Mouse (Mus musculus) forebrain, embryonic 10.5 days (tissue): ENCODE data around the gene Rasa4. TPM values are rescaled to one million over a fixed set of nuclear protein-coding genes. Genes with fewer than 3 reads are reported as not detected.
A peak's percentile ranks its signal among the peaks of the same experiment; 100 is the strongest.
"Not testable (repeated sequence)": the region's sequence is repeated elsewhere in the genome, so short reads cannot be mapped to it uniquely, and the experiment has no call there.

ENCODE experiments used
- DNase-seq: peaks from one replicate; pipeline ENCODE4 v3.0.0-alpha.2; 2017; ENCODE audit warnings: low spot score; ENCODE audit errors: extremely low spot score
- H3K27ac ChIP-seq: fragments of 300-500 bp; sonication (generic); 2 replicates; pipeline ENCODE4 v1.5.1; 2016; ENCODE audit warnings: mild to moderate bottlenecking
- H3K27me3 ChIP-seq: fragments of 300-500 bp; sonication (generic); 2 replicates; pipeline ENCODE4 v1.6.1; 2016; ENCODE audit warnings: mild to moderate bottlenecking; ENCODE audit not compliant: poor library complexity, severe bottlenecking
- H3K36me3 ChIP-seq: fragments of 300-500 bp; sonication (generic); replicated peaks from 2 replicates; pipeline ENCODE4 v1.6.1; 2016; ENCODE audit warnings: mild to moderate bottlenecking, moderate library complexity
- H3K4me1 ChIP-seq: fragments of 300-500 bp; sonication (generic); 2 replicates; pipeline ENCODE4 v1.6.1; 2016
- H3K4me3 ChIP-seq: fragments of 300-500 bp; sonication (generic); 2 replicates; pipeline ENCODE4 v1.5.1; 2016; ENCODE audit warnings: mild to moderate bottlenecking, moderate library complexity
- H3K9me3 ChIP-seq: fragments of 300-500 bp; sonication (generic); 2 replicates; pipeline ENCODE4 v1.6.1; 2016; ENCODE audit warnings: mild to moderate bottlenecking, moderate library complexity
- WGBS: fragments of 180-500 bp; shearing (Covaris S2); methylation state at CpG from one replicate; pipeline ENCODE4 v1.1.7; 2016; 5-methylcytosine and 5-hydroxymethylcytosine counted together
- polyA plus RNA-seq: library from polyadenylated mRNA; unstranded; fragments of >200 nt; fragmentation: Nextera tagmentation; extraction: Ambion mirVana; gene quantifications from 2 replicates; pipeline ENCODE4 v1.2.1, GENCODE M21; 2016

Gene Rasa4
- polyA plus RNA-seq, result 3.8 and 5.1 TPM in 2 replicates

DNA sequence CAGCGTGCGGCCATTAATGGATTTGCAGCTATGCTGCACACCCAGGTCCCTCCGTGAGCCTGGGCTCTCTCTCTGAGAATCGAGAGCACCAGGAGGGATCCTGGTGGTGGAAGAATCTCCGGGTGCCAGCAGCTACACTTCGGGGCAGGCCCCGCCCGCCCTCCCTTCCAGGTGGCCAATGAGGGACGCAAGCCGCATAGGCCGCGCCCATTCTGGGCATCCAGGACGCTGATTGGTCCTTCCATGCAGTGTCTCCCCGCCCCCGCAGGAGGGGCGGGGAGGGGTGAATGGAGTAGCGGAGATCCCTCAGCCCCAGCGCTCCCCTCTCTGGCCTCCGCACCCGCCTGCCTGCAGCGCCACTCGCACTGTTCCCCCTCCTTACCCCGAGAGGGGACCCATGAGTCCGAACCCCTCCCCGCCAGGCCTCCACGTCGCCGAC is at the start of gene Rasa4:
Gene Rasa4, plus strand, starts transcription at position 248 of the 439 bp plus-strand sequence.
- H3K27ac ChIP-seq, result peak within 1 kb of the TSS; percentile 35
- peaks cover 41% of the 10 kb centered on the region for H3K27me3 ChIP-seq
- H3K36me3 ChIP-seq, result no peaks in the 10 kb centered on the region
- under 1% methylated on average over 28 of the region's 28 CpGs for WGBS
- no peaks in the 10 kb centered on the region for H3K9me3 ChIP-seq
- peaks cover 37% of the 10 kb centered on the region for H3K4me1 ChIP-seq
- peak within 1 kb of the TSS; percentile 56 for H3K4me3 ChIP-seq
- DNase-seq, result peak; percentile 89

DNA sequence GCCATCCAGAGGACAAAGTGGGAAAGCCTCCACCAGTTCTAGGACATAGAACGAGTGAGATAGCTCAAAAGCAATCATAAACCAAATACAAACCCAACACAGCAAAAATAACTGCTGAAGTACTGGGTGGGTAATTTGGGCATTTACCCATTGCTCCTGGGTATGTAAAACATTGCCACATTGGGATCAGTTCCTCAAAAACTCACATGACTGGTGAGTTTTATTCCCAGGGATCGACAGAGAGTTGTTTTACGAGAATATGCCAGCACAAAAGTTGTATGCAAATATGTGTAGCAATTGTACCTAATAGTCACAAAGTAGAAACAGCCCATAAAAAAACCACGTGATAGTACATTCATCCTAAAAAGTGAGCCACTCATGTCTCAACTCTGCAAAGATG is 48.8 kb upstream of the Rasa4 start:
- 90% methylated on average over 4 of the region's 4 CpGs for WGBS
- no peak for DNase-seq
- Histone ChIP-seq H3K36me3 (peaks cover 32% of the 10 kb centered on the region), H3K9me3 (no peaks in the 10 kb centered on the region), H3K27me3 (no peaks in the 10 kb centered on the region), H3K4me3 (no peak overlapping the region), H3K4me1 (peaks cover 3% of the 10 kb centered on the region), H3K27ac (no peak overlapping the region)

DNA sequence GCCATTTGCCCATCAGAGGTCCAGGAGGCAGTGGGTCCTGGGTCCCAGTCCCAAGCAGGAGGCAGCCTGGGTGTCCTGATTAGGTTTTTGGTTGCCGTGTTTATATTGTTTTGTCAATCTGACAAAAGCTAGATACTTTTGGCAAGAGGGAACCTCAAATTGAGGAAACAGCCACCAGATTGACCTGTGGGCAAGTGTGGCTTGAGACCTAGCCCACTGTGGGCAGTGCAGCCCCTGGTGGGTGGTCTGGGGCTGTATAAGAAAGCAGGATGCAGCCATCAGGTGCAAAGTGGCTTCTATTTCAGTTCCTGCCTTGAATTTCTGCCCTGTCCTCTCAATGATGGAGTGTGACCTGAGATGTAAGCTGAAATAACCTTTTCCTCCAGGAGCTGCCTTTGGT is 48.4 kb upstream of the Rasa4 start:
- 98% methylated on average over 1 of the region's 1 CpGs for WGBS
- Histone ChIP-seq H3K27me3 (no peaks in the 10 kb centered on the region), H3K4me3 (no peak overlapping the region), H3K36me3 (peaks cover 28% of the 10 kb centered on the region), H3K4me1 (peaks cover 7% of the 10 kb centered on the region), H3K27ac (no peak overlapping the region), H3K9me3 (no peaks in the 10 kb centered on the region)
- no peak for DNase-seq

DNA sequence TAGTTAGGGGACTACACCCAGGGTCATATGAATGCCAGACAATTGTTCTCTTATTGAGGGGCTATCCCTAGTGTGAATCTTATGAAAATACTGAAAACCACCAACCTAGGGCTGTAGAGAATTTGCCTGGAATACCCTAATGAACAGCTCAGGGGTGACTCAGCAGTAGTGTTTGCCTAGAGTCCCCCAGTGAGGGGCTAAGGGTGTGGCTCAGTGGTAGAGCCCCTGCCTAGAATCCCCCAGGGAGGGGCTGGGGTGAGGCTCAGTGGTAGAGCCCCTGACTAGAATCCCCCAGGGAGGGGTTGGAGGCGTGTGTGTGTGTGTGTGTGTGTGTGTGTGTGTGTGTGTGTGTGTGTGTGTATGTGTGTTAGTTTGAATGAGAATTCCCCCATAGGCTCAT is 47.0 kb upstream of the Rasa4 start:
- H3K9me3 ChIP-seq, result no peaks in the 10 kb centered on the region
- H3K36me3 ChIP-seq, result peaks cover 14% of the 10 kb centered on the region
- peaks cover 15% of the 10 kb centered on the region for H3K4me1 ChIP-seq
- WGBS, result 75% methylated on average over 1 of the region's 1 CpGs
- H3K27ac ChIP-seq, result no peak overlapping the region
- no peak overlapping the region for H3K4me3 ChIP-seq
- no peaks in the 10 kb centered on the region for H3K27me3 ChIP-seq
- DNase-seq, result no peak

DNA sequence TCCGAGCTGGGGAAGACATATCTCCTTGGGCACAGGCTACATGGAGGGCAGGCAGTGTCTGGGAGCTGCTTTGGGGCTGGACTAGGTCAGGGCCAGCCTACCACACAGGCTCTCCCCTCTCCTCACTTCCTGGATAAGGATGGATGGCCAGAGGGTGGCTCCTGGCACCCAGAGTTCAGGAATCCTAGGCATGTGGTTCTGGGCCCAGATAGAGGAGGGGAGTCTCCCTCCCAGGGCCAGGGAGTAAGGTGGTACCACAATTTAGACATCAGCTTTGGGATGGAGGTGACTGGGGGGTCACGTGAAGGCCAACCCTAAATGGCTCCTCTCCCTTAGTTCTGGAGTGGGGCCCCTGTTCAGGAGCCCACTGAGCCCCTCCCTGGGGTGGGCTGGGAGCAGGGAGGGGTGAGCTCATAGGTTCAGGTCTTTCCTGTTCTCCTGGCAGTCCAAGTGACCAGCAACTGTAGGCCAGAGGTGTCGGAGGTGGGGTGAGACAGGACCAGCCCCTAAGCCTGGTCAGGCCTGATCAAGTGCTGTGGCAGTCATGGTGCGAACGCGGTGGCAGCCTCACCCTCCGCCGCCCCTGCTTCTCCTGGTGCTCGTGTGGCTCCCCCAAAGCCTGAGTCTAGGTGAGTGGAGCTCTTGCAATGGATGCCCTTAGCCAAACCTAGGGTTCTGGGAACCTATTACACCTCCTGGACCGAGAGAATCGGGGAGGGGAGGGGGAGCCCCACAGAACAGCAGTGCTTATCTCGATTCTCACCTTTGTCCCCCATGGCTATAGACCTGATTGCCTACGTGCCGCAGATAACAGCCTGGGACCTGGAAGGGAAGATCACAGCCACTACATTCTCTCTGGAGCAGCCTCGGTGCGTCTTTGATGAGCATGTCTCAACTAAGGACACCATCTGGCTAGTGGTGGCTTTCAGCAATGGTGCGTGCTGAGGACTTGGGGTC is 45.2 kb upstream of the Rasa4 start, which contains the start of gene Upk3b:
Gene Upk3b, plus strand, starts transcription at position 239 of the 957 bp plus-strand sequence.
- H3K36me3 ChIP-seq, result no peaks in the 10 kb centered on the region
- 0 out of 2 replicates have a peak within 1 kb of the TSS, but pooled peaks have one; percentile 2 for H3K27ac ChIP-seq
- no peak within 1 kb of the TSS for H3K4me3 ChIP-seq
- 85% methylated on average over 17 of the region's 17 CpGs for WGBS
- H3K27me3 ChIP-seq, result no peaks in the 10 kb centered on the region
- no peaks in the 10 kb centered on the region for H3K9me3 ChIP-seq
- H3K4me1 ChIP-seq, result peaks cover 15% of the 10 kb centered on the region
- DNase-seq, result no peak

DNA sequence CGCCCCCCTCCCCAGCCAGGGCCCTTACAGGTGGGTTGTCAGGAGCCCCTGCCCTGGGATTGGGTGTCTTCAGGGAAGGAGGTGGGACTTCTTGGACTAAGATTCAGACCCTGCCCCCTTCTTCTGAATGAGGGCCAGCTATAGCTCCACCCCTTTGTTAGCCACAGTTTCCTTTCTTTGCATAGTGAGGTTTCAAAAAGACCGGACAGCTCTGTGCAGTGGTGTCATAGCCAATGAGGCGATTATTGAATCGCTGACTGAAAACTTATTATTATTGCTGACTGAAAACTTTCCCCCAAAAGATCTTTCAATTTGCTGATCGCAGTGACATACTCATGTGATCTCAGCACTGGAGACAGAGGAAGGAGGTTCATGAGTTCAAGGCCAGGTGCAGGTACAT is 43.5 kb upstream of the Rasa4 start:
- peak overlapping the region; percentile 26; the same call in 1 of the 2 replicates for H3K4me3 ChIP-seq

DNA sequence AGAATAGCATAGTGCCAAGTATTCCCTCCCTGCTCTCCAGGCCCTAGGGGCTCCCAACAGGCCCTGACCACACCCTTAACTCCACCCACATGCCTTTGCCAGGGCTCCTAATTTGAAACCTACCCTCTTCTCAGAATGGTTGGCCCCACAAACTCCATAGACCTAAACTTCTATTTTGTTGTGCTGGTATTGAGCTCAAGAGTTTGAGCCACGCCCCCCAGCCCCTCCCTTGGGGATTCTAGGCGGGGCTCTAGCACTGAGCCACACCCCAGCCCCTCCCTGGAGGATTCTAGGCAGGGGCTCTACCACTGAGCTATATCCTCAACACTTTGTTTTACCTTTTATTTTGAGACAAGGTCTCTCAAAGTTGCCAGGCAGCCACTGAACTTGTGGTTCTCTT is 42.5 kb upstream of the Rasa4 start:
- no peaks in the 10 kb centered on the region for H3K9me3 ChIP-seq
- DNase-seq, result no peak
- H3K27me3 ChIP-seq, result no peaks in the 10 kb centered on the region
- 44% methylated on average over 2 of the region's 2 CpGs for whole genome bisulfite sequencing
- no peak overlapping the region for H3K27ac ChIP-seq
- H3K4me3 ChIP-seq, result no peak overlapping the region
- H3K4me1 ChIP-seq, result peaks cover 25% of the 10 kb centered on the region
- no peaks in the 10 kb centered on the region for H3K36me3 ChIP-seq

More for the DNA sequence above, 43.5 kb upstream of the Rasa4 start:
- H3K36me3 ChIP-seq, result no peaks in the 10 kb centered on the region
- no peaks in the 10 kb centered on the region for H3K27me3 ChIP-seq
- WGBS, result 49% methylated on average over 5 of the region's 5 CpGs
- peaks cover 15% of the 10 kb centered on the region for H3K4me1 ChIP-seq
- H3K9me3 ChIP-seq, result no peaks in the 10 kb centered on the region
- H3K27ac ChIP-seq, result 0 out of 2 replicates have a peak overlapping the region, but pooled peaks have one; percentile 20
- DNase-seq, result no peak

DNA sequence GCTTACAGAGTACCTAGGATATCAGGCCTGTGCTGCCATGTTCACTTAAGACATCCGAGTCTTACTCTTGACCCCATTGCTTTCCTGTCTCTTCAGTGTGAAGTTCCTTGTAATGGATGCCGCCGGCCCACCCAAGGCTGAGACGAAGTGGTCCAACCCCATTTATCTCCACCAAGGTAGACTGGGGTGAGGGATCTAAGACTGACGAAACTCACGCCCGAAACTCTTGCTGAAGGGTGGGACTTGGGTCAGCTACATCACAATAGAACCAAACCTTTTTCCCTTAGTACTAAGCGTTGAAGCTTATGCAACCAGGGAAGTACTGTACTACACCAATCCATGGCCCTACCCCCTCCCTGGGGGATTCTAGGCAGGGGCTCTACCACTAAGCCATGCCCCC is 42.0 kb upstream of the Rasa4 start:
- DNase-seq, result no peak
- H3K4me1 ChIP-seq, result peaks cover 29% of the 10 kb centered on the region
- H3K27me3 ChIP-seq, result no peaks in the 10 kb centered on the region
- no peak overlapping the region for H3K27ac ChIP-seq
- WGBS, result 92% methylated on average over 8 of the region's 8 CpGs
- no peaks in the 10 kb centered on the region for H3K9me3 ChIP-seq
- no peak overlapping the region for H3K4me3 ChIP-seq
- H3K36me3 ChIP-seq, result no peaks in the 10 kb centered on the region

DNA sequence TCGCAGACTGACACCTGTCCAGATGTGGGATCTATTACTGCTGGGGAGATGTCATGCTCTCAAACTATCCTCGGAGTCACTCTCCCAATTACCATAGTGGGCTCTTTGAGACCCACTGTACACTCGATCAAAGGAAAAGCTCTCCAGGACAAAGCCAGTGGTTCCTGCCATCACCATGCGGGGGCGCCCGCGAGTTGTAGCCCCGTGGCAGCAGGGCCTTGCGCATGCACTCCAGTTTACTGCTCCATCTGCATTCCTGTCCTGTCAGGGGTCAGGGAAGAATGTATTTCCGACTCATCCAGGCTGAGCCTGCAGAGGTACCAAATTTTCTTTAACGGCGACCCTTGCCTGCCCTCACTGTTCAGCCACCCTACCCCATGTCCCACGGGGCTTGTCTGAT is 38.9 kb upstream of the Rasa4 start:
- Histone ChIP-seq H3K36me3 (no peaks in the 10 kb centered on the region), H3K9me3 (no peaks in the 10 kb centered on the region), H3K4me1 (peaks cover 32% of the 10 kb centered on the region), H3K27me3 (no peaks in the 10 kb centered on the region), H3K4me3 (no peak overlapping the region), H3K27ac (no peak overlapping the region)
- DNase-seq, result no peak
- WGBS, result 77% methylated on average over 13 of the region's 13 CpGs

DNA sequence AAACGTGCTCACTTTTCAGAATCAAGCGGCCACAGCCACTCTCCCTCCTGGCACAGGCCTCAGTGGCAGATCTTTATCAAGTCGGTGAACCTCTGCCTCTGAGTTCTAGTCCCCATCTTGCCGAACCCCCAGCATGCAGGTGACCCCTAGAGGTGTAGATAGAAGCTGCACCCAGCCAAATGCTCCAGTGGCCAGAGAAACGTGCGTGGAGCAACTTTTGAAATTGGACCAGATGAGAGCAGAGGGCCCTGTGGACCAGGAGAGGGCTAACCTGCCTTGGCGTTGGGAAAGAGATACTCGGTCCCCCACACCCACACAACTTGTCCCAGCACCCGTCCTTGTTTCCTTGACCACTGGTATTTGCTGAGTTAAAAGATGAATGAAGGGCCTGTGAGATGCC is 38.3 kb upstream of the Rasa4 start:
- Histone ChIP-seq H3K27me3 (no peaks in the 10 kb centered on the region), H3K36me3 (no peaks in the 10 kb centered on the region), H3K27ac (no peak overlapping the region), H3K4me1 (peaks cover 30% of the 10 kb centered on the region), H3K4me3 (no peak overlapping the region), H3K9me3 (no peaks in the 10 kb centered on the region)
- DNase-seq, result peak; percentile 38
- 52% methylated on average over 9 of the region's 9 CpGs for WGBS

DNA sequence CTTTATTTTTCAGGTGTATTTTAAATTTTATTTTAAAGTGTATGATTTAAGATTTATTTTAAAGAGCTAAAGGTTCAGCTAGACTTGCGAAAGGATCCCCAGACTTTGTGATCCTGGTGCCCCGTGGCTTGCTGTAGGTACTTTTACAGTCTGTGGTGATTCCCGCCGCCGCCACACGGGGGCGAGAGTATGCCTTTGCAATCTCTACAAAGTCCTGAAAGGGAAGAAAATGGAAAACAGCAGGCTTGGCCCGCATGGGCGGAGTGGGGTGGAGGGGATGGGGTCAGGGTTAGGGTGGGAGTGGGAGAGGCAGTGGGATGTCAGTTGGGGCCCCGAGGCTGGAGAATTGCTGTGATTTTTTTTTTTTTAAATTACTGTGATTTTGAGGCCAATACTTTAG is 37.7 kb upstream of the Rasa4 start:
- H3K27ac ChIP-seq, result peak overlapping the region; percentile 49
- DNase-seq, result peak; percentile 87

DNA sequence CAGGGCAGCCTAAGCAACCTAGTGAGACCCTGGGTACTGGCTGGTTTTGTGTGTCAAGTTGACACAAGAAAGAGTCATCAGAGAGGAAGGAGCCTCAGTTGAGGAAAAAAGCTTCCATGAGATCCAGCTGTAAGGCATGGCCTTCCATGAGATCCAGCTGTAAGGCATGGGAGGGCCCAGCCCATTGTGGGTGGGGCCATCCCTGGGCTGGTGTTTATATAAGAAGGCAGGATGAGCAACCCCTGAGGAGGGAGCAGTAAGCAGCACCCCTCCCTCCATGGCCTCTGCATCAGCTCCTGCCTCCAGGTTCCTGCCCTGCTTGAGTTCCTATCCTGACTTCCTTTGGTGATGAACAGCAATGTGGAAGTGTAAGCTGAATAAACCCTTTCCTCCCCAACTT is 35.2 kb upstream of the Rasa4 start:
- H3K27me3 ChIP-seq, DNase-seq, H3K9me3 ChIP-seq, H3K27ac ChIP-seq, H3K36me3 ChIP-seq, H3K4me3 ChIP-seq: not testable (repeated sequence)
- H3K4me1 ChIP-seq, result peaks cover 48% of the 10 kb centered on the region

More for the DNA sequence above, 37.7 kb upstream of the Rasa4 start:
- Histone ChIP-seq H3K4me3 (no peak overlapping the region), H3K27me3 (no peaks in the 10 kb centered on the region), H3K4me1 (peaks cover 29% of the 10 kb centered on the region), H3K36me3 (no peaks in the 10 kb centered on the region), H3K9me3 (no peaks in the 10 kb centered on the region)
- WGBS, result 2% methylated on average over 10 of the region's 10 CpGs

DNA sequence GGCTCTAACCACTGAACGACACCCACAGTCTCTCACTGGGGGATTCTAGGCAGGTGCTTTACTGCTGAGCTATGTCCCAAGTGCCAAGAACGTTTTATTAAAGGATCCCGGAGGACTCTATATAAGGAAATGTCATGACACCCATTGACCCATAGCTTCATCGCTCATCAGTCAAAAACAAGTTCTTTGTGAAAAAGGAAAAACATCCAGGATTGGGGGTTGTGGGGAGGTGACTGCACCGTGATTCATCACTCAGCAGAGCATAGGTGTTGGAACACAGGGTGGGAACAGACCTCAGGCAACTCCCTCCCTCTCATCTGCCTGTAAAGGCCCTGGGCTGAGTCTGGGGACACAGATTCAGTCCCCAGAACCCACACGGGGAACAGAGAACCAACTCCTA is 33.8 kb upstream of the Rasa4 start:
- 87% methylated on average over 6 of the region's 6 CpGs for WGBS

More for the DNA sequence above, 33.8 kb upstream of the Rasa4 start:
- no peaks in the 10 kb centered on the region for H3K27me3 ChIP-seq
- peak overlapping the region; percentile 69 for H3K27ac ChIP-seq
- DNase-seq, result no peak
- H3K36me3 ChIP-seq, result no peaks in the 10 kb centered on the region
- 0 out of 2 replicates have a peak, but pooled peaks cover 3% of the 10 kb centered on the region for H3K9me3 ChIP-seq
- no peak overlapping the region for H3K4me3 ChIP-seq
- H3K4me1 ChIP-seq, result peaks cover 48% of the 10 kb centered on the region
